21 mouse cellular contexts compared by ENCODE assay signal in the genomic region with DNA sequence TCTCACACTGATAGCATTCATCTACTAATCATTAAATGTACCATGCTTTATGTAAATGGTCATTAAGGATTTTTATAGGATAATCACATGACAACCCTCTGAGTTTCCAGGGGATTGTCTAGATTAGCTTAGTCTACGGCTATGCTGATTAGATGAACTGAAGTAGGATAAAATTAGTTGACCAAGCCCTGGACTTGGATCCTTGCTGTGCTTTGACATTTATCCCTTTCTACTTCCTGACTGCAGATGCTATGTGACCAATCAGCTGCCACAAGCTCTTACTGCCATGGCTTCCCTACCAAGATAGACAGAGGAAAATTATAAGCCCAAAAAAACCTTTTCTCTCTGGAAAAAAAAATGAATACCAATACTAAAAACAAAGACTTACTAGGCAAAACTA. TPM values are rescaled to one million over a fixed set of nuclear protein-coding genes. Genes with fewer than 3 reads are reported as not detected.
DNase-seq lines count a peak whose midpoint lies in the region; ATAC-seq and TF ChIP-seq lines count a peak whose summit lies in the region.
"Had no signal": no experiment of that assay in that cellular context is flagged by ENCODE, and none has a peak within 500 bp of the region (broad histone marks: within the 10 kb centered on the region; RNA-seq: fewer than 3 reads in every experiment).

No protein-coding gene starts in this region.

- no peaks in the 10 kb centered on the region for H3K4me1 ChIP-seq in intestine, embryonic 16.5 days (ENCODE audit: control insufficient read depth, insufficient read depth, low read length)
- no peaks in the 10 kb centered on the region for H3K4me1 ChIP-seq in intestine, embryonic 15.5 days (replicated peaks)
- no peaks in the 10 kb centered on the region for H3K4me1 ChIP-seq in intestine, postnatal 0 days (replicated peaks; ENCODE audit: control insufficient read depth, insufficient read depth, low read length)
- no peaks in the 10 kb centered on the region for H3K4me1 ChIP-seq in forebrain, embryonic 16.5 days (replicated peaks; ENCODE audit: control insufficient read depth, insufficient read depth, low read length)

- ATAC-seq in intestine, embryonic 16.5 days, result peak; percentile 52; the same call in 1 of the 2 replicates
- no peak for ATAC-seq in intestine, embryonic 15.5 days
- 0 out of 2 replicates have a peak, but pooled peaks have one; percentile 53 for ATAC-seq in intestine, postnatal 0 days
- ATAC-seq in forebrain, embryonic 16.5 days, result no peak
- ATAC-seq: activated CD4-positive, CD25-positive, alpha-beta regulatory T cell, adult 4 months; CD4-positive, CD25-positive, alpha-beta regulatory T cell, adult 4 months; Patski had no signal

- 74% methylated on average over 1 of the region's 1 CpGs for WGBS in intestine, embryonic 16.5 days
- WGBS in intestine, embryonic 15.5 days, result 80% methylated on average over 1 of the region's 1 CpGs
- 47% methylated on average over 1 of the region's 1 CpGs for WGBS in intestine, postnatal 0 days
- 62% methylated on average over 1 of the region's 1 CpGs for WGBS in forebrain, embryonic 16.5 days

- no peak overlapping the region for H3K9ac ChIP-seq in intestine, embryonic 16.5 days (ENCODE audit: low read depth, low read length)
- H3K9ac ChIP-seq in intestine, embryonic 15.5 days, result no peak overlapping the region
- no peak overlapping the region for H3K9ac ChIP-seq in intestine, postnatal 0 days (ENCODE audit: low read depth, low read length)
- no peak overlapping the region for H3K9ac ChIP-seq in forebrain, embryonic 16.5 days (replicated peaks; ENCODE audit: low read depth, low read length)

- no peak overlapping the region for H3K4me2 ChIP-seq in intestine, embryonic 16.5 days (ENCODE audit: low read depth, low read length)
- H3K4me2 ChIP-seq in intestine, embryonic 15.5 days (replicated peaks), result no peak overlapping the region
- no peak overlapping the region for H3K4me2 ChIP-seq in intestine, postnatal 0 days (replicated peaks; ENCODE audit: low read depth)
- H3K4me2 ChIP-seq in forebrain, embryonic 16.5 days (ENCODE audit: low read length), result no peak overlapping the region

- no peak for TF ChIP-seq CTCF in intestine, postnatal 0 days (IDR thresholded peaks at IDR 0.05; ENCODE audit: low read depth)

- no peaks in the 10 kb centered on the region for H3K36me3 ChIP-seq in intestine, embryonic 16.5 days (ENCODE audit: control insufficient read depth, insufficient read depth, low read length)
- H3K36me3 ChIP-seq in intestine, embryonic 15.5 days, result no peaks in the 10 kb centered on the region
- no peaks in the 10 kb centered on the region for H3K36me3 ChIP-seq in intestine, postnatal 0 days (ENCODE audit: control insufficient read depth, insufficient read depth)
- H3K36me3 ChIP-seq in forebrain, embryonic 16.5 days (ENCODE audit: control insufficient read depth, insufficient read depth), result no peaks in the 10 kb centered on the region

- no peaks in the 10 kb centered on the region for H3K9me3 ChIP-seq in intestine, embryonic 16.5 days (ENCODE audit: control insufficient read depth, low read length)
- H3K9me3 ChIP-seq in intestine, embryonic 15.5 days, result no peaks in the 10 kb centered on the region
- no peaks in the 10 kb centered on the region for H3K9me3 ChIP-seq in intestine, postnatal 0 days (ENCODE audit: control insufficient read depth)
- no peaks in the 10 kb centered on the region for H3K9me3 ChIP-seq in forebrain, embryonic 16.5 days (ENCODE audit: control insufficient read depth, low read length)
- H3K9me3 ChIP-seq: G1E had no signal

- peaks cover 5% of the 10 kb centered on the region; the same call in 1 of the 2 replicates for H3K27me3 ChIP-seq in intestine, embryonic 16.5 days (replicated peaks; ENCODE audit: control insufficient read depth, insufficient read depth, low read length)
- no peaks in the 10 kb centered on the region for H3K27me3 ChIP-seq in intestine, embryonic 15.5 days (replicated peaks)
- no peaks in the 10 kb centered on the region; the same call in 1 of the 2 replicates for H3K27me3 ChIP-seq in intestine, postnatal 0 days (replicated peaks; ENCODE audit: control insufficient read depth, insufficient read depth, low read length)
- no peaks in the 10 kb centered on the region for H3K27me3 ChIP-seq in forebrain, embryonic 16.5 days (replicated peaks; ENCODE audit: control insufficient read depth, insufficient read depth, low read length)
- H3K27me3 ChIP-seq: CH12.LX had no signal

- no peak overlapping the region for H3K4me3 ChIP-seq in intestine, embryonic 16.5 days (ENCODE audit: low read length)
- no peak overlapping the region for H3K4me3 ChIP-seq in intestine, embryonic 15.5 days (replicated peaks)
- H3K4me3 ChIP-seq in intestine, postnatal 0 days (ENCODE audit: low read depth, low read length), result no peak overlapping the region
- H3K4me3 ChIP-seq in forebrain, embryonic 16.5 days (replicated peaks; ENCODE audit: low read length), result no peak overlapping the region

- no peak overlapping the region for H3K27ac ChIP-seq in intestine, embryonic 16.5 days (ENCODE audit: low read length)
- H3K27ac ChIP-seq in intestine, embryonic 15.5 days, result no peak overlapping the region
- no peak overlapping the region for H3K27ac ChIP-seq in intestine, postnatal 0 days (ENCODE audit: low read depth, low read length)
- H3K27ac ChIP-seq in forebrain, embryonic 16.5 days (ENCODE audit: low read length), result no peak overlapping the region

- DNase-seq in retina, postnatal 1 day, result peak; percentile 0
- no peak for DNase-seq in retina, embryonic 14.5 days (ENCODE audit: low spot score)
- DNase-seq: adrenal gland, adult 2 months; adrenal gland, adult 8-10 months; adrenal gland, postnatal 10 days; adrenal gland, postnatal 14 days; adrenal gland, postnatal 25 days; adrenal gland, postnatal 36 days; B cell, adult 2 months; cerebellum, adult 11 months; cerebellum, adult 11-12 months; cerebellum, adult 18-20 months had no signal

RNA-seq across cellular contexts. Expression of gene Abcb7, which starts 57.8 kb away (rescaled TPM):
- polyA plus RNA-seq in intestine, embryonic 16.5 days (2015; fragmentation: Nextera tagmentation; extraction: Ambion mirVana), result 7.2 and 8.8 TPM in 2 replicates
- 8.3 and 9.4 TPM in 2 replicates for polyA plus RNA-seq in intestine, embryonic 15.5 days (2015; fragmentation: Nextera tagmentation; extraction: Ambion mirVana)
- 6.3 and 6.7 TPM in 2 replicates for polyA plus RNA-seq in intestine, postnatal 0 days (2015; fragmentation: Nextera tagmentation; extraction: Ambion mirVana)
- polyA plus RNA-seq in forebrain, embryonic 16.5 days (2015; fragmentation: Nextera tagmentation; extraction: Ambion mirVana), result 10.1 and 11.2 TPM in 2 replicates

Comparison
In these comparisons a context has a peak if more than half of its experiments do, and no peak if none do; other contexts are left out.
1. ATAC-seq: peak in intestine, embryonic 16.5 days (single experiment) and intestine, postnatal 0 days (single experiment); none in intestine, embryonic 15.5 days (single experiment) and forebrain, embryonic 16.5 days (single experiment).